Mouse (Mus musculus): ENCODE data around the gene Trim28.

The Trim28 gene

GRCm38 (mm10) chr7:13033451-13034147 is 34.7 kb downstream of the Trim28 start:
- DNase-seq (ENCODE audit: low spot score) = no peak

GRCm38 (mm10) chr7:13034148-13034977 is 35.4 kb downstream of the Trim28 start, which contains the start of gene Chmp2a:
Gene Chmp2a (minus strand): TSS chr7:13034807.
- peak; percentile 97 for DNase-seq (ENCODE audit: low spot score)

- DNase-seq (ENCODE audit: low spot score) = no peak
Observed at GRCm38 (mm10) chr7:13035211-13035855, 36.4 kb downstream of the Trim28 start.

- no peak for DNase-seq (ENCODE audit: low spot score)
Observed at GRCm38 (mm10) chr7:13036806-13037205, 37.9 kb downstream of the Trim28 start.

- DNase-seq (ENCODE audit: low spot score) = no peak
Observed at GRCm38 (mm10) chr7:13037366-13037765, 38.5 kb downstream of the Trim28 start.

- peak; percentile 99 for DNase-seq (ENCODE audit: low spot score)
Observed at GRCm38 (mm10) chr7:13037901-13038555, 39.1 kb downstream of the Trim28 start, which contains the start of gene Ube2m. Gene Ube2m (minus strand): TSS chr7:13038275.

GRCm38 (mm10) chr7:13038621-13039169 is 39.8 kb downstream of the Trim28 start:
- no peak for DNase-seq (ENCODE audit: low spot score)

- no peak for DNase-seq (ENCODE audit: low spot score)
Observed at GRCm38 (mm10) chr7:13039181-13039580, 40.3 kb downstream of the Trim28 start.

- DNase-seq (ENCODE audit: low spot score) = no peak
Observed at GRCm38 (mm10) chr7:13041256-13041655, 42.3 kb downstream of the Trim28 start.

- DNase-seq (ENCODE audit: low spot score) = no peak
Observed at GRCm38 (mm10) chr7:13042511-13042910, 43.6 kb downstream of the Trim28 start.

GRCm38 (mm10) chr7:13043120-13043444 is 44.2 kb downstream of the Trim28 start:
- DNase-seq (ENCODE audit: low spot score) = no peak

- peak; percentile 43 for DNase-seq (ENCODE audit: low spot score)
Observed at GRCm38 (mm10) chr7:13043445-13044253, 44.7 kb downstream of the Trim28 start.

GRCm38 (mm10) chr7:13044254-13044625 is 45.3 kb downstream of the Trim28 start:
- no peak for DNase-seq (ENCODE audit: low spot score)

GRCm38 (mm10) chr7:13046084-13046483 is 47.2 kb downstream of the Trim28 start:
- no peak for DNase-seq (ENCODE audit: low spot score)

GRCm38 (mm10) chr7:13053001-13053400 is 54.1 kb downstream of the Trim28 start:
- DNase-seq (ENCODE audit: low spot score) = no peak

- DNase-seq (ENCODE audit: low spot score) = no peak
Observed at GRCm38 (mm10) chr7:13053501-13053900, 54.6 kb downstream of the Trim28 start.

GRCm38 (mm10) chr7:13053961-13054286 is 55.0 kb downstream of the Trim28 start:
- DNase-seq (ENCODE audit: low spot score) = no peak

- peak; percentile 87 for DNase-seq (ENCODE audit: low spot score)
Observed at GRCm38 (mm10) chr7:13054287-13055010, 55.5 kb downstream of the Trim28 start, which contains the start of gene Mzf1. Gene Mzf1 (minus strand): TSS chr7:13054764.

- no peak for DNase-seq (ENCODE audit: low spot score)
Observed at GRCm38 (mm10) chr7:13056913-13057700, 58.2 kb downstream of the Trim28 start.

GRCm38 (mm10) chr7:13059536-13059935 is 60.6 kb downstream of the Trim28 start:
- DNase-seq (ENCODE audit: low spot score) = no peak

All from ovary, postnatal 36 days (tissue).